Mouse (Mus musculus) splenic B cell, adult 2 months (primary cell): ENCODE data around the gene Grasp.

Source experiments
- DNase-seq: peaks from one replicate; pipeline ENCODE4 v3.0.0-alpha.2; 2011; ENCODE audit warnings: low read depth, low spot score
- H3K27me3 ChIP-seq: 2 replicates; pipeline ENCODE4 v1.6.1; 2012; ENCODE audit warnings: mild to moderate bottlenecking, low read length, moderate library complexity, mixed read lengths; ENCODE audit not compliant: control insufficient read depth, poor library complexity, insufficient read depth, severe bottlenecking
- H3K36me3 ChIP-seq: 2 replicates; pipeline ENCODE4 v1.6.1; 2012; ENCODE audit warnings: mild to moderate bottlenecking, low read length, moderate library complexity, mixed read lengths; ENCODE audit not compliant: control insufficient read depth, poor library complexity, insufficient read depth, severe bottlenecking

The Grasp gene

GRCm38 (mm10) chr15:101241853-101242252 is 17.9 kb downstream of the Grasp start:
- no peak for DNase-seq
- Histone ChIP-seq H3K36me3 (no peaks in the 10 kb centered on the region), H3K27me3 (no peaks in the 10 kb centered on the region)

DNA sequence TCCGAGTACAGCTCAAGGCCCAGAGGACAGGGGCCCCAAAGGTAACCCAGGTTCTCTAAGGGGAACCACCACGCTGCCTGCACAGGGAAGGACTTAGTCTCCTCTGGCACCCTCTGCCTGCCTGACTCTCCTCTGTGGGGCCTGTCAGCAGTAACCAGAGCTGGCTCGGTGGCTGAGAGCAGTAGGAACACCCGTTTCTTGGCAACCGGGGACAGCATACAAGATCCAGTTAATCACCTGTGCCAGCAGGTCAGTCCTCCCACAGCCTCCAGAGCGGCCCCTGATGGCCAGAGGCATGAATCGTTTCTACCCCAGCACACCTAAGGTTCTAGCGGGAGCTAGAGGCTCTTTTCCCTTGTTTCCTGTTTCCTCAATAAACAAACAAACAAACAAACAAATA is 18.7 kb downstream of the Grasp start:
- Histone ChIP-seq H3K27me3 (no peaks in the 10 kb centered on the region), H3K36me3 (no peaks in the 10 kb centered on the region)
- DNase-seq = peak; percentile 57

DNA sequence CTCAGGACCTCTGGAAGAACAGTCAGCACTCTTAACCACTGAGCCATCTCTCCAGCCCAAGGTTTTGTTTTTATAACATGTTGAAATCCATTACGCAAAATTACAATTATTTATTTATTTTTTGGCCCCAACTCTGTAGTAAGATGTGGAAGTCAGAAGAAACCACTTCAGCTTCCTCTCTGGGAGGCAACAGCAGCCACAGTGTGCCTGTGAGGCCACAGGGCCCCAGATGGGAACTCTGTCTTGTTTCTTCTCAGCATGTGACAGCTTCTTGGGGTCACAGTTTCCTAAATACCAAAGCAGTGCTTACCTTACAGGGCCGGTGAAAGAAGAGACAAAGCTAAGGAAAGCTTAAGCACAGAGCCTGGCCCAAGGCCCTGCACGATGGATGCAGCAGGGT is 20.0 kb downstream of the Grasp start:
- DNase-seq = peak; percentile 55
- H3K36me3 ChIP-seq = no peaks in the 10 kb centered on the region
- no peaks in the 10 kb centered on the region for H3K27me3 ChIP-seq

DNA sequence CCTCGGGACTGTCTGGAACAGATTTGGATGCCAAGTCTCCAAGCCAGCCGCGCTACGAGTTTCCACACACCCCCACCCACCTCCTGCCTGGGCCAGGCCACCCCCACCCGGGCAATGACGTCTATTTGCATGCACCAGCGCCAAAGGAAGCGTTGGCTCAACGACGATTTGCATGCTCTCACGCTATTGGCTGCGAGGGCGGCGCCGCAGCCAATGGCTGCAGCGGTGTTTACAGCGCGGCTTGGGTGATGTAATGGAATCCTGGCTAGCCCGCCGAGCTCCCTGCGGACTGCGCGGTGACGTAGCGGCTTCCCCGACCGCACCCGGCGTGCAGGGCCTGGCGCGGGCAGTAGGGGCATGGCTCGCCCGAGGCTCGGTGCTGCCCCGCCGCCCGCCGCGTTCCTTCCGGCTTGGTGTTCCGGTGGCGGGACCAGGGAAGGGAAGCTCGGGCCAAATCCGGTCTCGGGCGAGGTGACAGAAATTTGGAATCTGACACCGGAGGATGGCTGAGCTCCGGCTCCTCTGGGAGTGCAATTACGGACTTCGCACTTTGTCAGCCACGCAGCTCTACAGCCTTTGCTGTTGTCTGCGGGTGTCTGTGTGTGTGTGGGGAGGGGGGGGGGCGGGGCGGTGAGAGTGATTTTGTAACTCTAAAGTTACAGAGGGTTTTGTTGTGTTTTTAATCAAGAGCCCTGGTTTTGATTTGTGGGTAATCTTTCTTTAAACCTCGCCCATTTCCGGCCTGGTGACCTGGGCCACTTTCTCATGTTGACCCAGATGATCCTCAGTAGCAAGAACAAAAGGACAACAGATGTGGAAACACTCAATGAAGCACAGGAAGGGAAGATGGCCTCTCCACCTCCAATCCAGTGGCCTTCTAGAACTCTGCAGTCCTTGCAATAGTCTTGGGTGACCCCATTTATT is 22.5 kb downstream of the Grasp start:
- Histone ChIP-seq H3K27me3 (no peaks in the 10 kb centered on the region), H3K36me3 (no peaks in the 10 kb centered on the region)
- DNase-seq = peak; percentile 99

GRCm38 (mm10) chr15:101247155-101247498 is 23.1 kb downstream of the Grasp start:
- H3K27me3 ChIP-seq = no peaks in the 10 kb centered on the region
- DNase-seq = peak; percentile 59
- H3K36me3 ChIP-seq = no peaks in the 10 kb centered on the region

DNA sequence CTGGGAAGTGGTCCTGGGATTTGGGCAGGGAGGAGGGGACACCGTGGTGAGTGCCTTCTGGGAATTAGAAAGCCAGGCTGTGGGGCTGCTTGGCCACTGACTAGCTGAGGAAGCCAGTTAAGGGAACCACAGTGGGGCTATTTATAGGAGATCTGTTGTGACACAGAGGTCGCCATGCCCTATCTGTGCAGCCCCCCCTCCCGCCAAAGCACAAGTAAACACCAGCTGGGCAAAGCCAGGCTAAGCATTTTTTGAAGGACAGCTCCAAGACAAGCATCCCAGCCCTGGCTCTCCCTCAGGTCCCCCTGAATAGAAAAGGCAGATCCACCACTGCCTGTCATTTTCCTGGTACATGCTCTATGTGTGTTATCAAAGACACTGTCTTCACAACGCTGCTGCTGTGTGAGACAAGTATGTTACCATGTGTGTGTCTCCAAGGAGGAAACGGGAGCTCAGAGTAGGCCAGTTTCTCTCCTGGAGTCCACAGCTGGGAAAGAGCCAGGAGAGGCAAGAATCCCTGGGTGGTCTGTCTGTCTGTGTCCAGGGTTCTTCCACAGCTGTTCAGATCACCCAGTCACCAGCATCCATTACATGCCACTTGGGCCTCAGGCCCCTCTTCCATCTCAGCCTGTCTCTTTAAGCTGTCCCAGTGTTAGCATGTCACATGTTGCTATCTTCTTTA is 24.2 kb downstream of the Grasp start:
- H3K36me3 ChIP-seq = no peaks in the 10 kb centered on the region
- peak; percentile 39 for DNase-seq
- H3K27me3 ChIP-seq = no peaks in the 10 kb centered on the region

- DNase-seq = peak; percentile 41
- no peaks in the 10 kb centered on the region for H3K27me3 ChIP-seq
- H3K36me3 ChIP-seq = no peaks in the 10 kb centered on the region
Observed at GRCm38 (mm10) chr15:101250220-101250800, 26.3 kb downstream of the Grasp start.

- DNase-seq = no peak
- no peaks in the 10 kb centered on the region for H3K36me3 ChIP-seq
- no peaks in the 10 kb centered on the region for H3K27me3 ChIP-seq
Observed at GRCm38 (mm10) chr15:101251930-101252329, 27.9 kb downstream of the Grasp start.

DNA sequence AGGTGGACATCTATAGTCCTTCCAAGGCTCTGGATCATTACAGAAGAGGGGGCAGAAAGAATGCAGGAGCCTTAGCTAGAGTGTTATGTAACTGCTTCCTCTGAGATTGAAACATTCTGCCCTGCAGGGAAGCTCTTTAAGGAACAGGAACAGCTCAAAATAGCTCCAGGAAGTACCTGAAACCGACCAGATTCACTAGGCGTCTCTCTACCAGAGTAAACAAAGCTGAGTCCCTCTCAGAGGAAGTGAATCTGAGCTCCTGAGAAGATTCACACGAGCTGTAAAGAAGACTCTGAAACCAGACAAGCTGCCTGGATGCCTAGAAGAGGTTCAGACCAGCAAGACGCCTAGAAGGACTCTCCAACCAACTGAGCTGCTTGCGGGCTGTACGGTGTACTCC is 28.6 kb downstream of the Grasp start:
- no peaks in the 10 kb centered on the region for H3K36me3 ChIP-seq
- no peaks in the 10 kb centered on the region for H3K27me3 ChIP-seq
- peak; percentile 89 for DNase-seq

- no peak for DNase-seq
- Histone ChIP-seq H3K36me3 (no peaks in the 10 kb centered on the region), H3K27me3 (no peaks in the 10 kb centered on the region)
Observed at GRCm38 (mm10) chr15:101253563-101253885, 29.5 kb downstream of the Grasp start.

DNA sequence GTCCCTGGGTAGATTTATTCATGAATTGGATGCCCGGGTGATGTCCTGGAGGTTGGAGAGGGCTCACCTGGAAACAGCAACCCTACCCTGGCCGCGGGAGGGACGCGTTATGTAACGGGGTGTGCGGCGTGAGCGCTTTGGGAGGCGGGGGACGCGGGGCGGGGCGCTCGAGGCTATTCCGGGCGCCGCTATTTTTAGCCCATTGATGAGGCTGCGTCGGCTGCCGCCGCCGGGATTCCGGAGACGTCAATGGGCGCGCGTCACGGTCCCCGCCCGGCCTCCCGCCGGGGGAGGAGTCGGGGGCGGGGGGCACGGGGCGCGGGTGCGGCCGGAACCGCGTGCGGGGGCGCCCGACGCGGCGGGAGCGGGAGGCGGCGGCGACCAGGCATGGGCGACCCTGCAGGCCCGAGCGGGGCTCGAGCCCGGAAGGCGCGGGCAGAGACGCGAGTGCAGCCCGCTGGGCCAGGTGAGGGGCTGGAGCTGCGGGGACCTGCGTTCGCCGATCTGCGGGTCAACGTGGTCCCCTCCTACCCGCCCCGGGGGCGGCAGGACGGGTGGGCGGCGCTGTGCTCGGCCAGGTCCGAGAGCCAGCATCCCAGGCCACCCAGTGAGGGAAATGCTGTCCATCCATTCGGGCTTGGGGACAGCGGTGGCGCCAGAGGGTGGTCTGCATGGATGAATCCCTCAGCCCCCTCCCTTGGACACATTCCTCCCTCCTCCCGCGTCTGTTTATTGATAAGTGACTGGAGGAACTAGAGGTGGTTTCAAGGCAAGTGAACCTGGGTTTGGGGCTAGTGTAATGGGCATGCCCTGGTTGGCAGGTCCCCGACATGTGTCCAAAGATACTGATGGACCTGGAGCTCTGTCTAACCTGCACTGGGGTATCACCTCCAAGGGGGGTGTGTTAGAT is 30.2 kb downstream of the Grasp start, which contains the start of gene Nr4a1:
Gene Nr4a1 (plus strand): TSS at position 384 of the 910 bp plus-strand sequence.
- DNase-seq = peak; percentile 94

DNA sequence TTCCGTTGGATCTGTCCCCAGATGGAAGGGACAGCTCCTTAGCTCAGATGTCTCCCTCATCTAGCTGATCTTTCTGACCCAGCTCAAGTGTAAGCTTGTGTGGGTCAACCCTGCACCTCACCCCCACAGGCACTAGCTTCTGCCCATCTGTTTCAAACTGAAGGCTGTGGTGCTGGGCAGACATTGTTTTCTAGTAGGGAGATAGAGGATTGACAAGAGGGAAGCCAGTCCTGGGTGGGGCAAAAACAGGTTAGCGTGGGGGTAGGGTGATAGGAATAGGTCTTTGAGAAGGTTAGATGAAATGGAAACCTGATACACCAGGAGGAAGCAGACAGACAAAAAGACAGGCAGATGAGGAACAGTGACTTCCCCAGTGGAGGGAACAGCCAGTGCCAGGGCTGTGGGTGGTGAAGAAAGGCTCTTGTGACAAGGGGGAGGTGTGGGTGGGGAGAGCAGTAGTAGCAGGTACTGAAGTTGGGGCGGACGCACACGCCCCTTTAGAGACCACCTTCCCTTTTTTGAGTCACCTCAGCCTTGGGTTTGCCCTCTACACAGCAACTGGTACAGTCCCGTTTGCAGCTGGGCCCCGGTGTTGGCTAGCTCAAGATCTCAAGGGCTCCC is 32.0 kb downstream of the Grasp start:
- no peaks in the 10 kb centered on the region for H3K27me3 ChIP-seq
- peak; percentile 83 for DNase-seq
- no peaks in the 10 kb centered on the region for H3K36me3 ChIP-seq

More for the DNA sequence above, 30.2 kb downstream of the Grasp start, which contains the start of gene Nr4a1:
- no peaks in the 10 kb centered on the region for H3K36me3 ChIP-seq
- H3K27me3 ChIP-seq = no peaks in the 10 kb centered on the region

DNA sequence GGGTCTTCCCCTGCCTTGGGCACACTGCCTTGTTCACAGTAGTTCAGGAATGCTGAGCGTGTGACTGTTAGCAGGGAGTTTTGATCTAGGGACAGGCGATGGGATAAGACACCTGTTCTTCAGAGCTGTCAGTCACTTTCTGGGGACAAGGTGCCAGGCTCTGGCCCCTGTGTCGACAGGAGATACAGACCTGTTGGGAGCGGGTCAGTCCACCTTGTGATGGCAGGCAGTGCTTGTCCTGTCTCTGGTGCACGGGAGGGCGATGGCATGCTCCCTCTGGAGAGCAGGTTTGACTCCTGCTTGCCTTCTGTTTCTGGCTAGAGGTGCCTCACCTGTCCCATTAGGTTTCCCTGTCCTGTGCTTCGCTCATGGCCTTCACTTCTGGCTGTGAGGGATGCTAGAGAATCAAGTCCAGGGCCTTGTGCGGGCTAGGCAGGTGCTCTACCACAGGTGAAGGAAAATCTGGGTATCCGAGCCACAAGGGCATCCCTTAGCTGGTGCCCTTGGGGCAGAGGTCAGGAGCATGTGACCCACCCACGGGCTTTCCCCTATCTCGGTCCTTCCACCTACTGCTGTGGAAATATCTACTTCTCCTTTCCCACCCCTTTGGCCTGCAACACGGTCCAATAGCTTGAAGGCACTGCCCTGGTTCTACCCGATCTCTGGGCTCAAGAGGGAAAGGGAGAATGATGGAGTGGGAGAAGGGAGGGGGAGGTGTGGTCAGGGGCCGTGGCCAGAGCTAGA is 32.6 kb downstream of the Grasp start:
- peak; percentile 87 for DNase-seq
- no peaks in the 10 kb centered on the region for H3K27me3 ChIP-seq
- H3K36me3 ChIP-seq = no peaks in the 10 kb centered on the region
